Mouse (Mus musculus): Measurements from ENCODE around the gene Wdr62.

DNA sequence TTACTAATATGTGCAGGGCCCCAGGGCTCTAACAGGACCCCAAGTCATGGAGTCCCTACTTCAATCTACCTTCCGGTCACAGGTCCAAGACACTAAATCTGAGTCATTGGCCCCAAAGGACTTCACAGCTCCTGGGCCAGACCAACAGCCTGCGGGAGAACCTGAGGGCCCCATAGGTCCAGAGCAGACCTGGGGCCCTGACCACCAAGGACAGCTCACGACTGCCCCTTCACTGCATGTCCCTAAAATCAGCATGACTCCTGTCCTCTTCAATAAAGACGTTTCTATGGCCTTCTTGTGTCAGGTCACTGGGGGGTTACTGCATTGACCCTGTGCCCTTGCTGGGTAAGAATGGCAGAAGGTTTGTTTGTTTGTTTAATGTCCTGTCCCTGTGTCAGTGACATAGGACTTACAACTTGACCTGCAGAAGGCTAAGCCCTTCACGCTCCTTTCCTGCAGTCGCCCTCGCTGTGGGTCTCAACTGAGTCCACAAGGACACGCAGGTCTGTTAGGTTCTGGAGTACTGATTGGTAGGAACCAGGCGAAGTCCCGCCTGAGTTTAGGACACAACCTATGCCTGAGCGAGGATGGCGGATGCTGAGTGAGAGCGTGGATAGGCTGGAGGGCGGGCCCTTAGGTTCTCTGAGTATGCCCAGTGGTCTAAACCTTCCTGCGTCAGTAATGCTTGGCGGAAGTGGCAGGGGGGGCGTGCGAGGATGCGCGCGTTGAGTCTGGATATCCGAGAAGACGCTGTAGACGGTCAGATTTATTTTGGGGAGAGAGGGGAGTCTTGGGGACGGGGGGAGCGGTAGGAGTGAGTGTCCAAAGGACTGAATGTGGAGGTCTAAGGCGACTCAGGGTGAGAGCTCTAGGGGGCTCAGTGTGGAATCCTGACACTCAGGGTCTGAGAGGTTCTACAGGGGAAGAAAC, 28.1 kb upstream of the Wdr62 start, which contains the start of gene Alkbh6:
- TF ChIP-seq GATA1 (IDR thresholded peaks at IDR 0.05; ENCODE audit: low read length) (no peak), TAL1 (IDR thresholded peaks at IDR 0.05; ENCODE audit: low read length) (no peak)
